Mouse (Mus musculus) thymus, postnatal 14 days (tissue): ENCODE measurements at regions not wholly inside any gene's neighbourhood (a gene's known extent, or its start where the extent isn't known, plus 50 kb on each side); places are given as distances from the start of the nearest gene placed in this dataset.
"Not testable (repeated sequence)": the region's sequence is repeated elsewhere in the genome, so short reads cannot be mapped to it uniquely, and the experiment has no call there.

ENCODE experiments used
- DNase-seq: peaks from one replicate; pipeline ENCODE4 v3.0.0; 2021

- DNase-seq = no peak
Observed at GRCm38 (mm10) chr2:100918122-100918521, 706.4 kb upstream of the Rag2 start.

GRCm38 (mm10) chr2:100919537-100920212 lies 704.8 kb upstream of the Rag2 start:
- DNase-seq = no peak

GRCm38 (mm10) chr2:100948632-100949031 lies 675.9 kb upstream of the Rag2 start:
- DNase-seq = not testable (repeated sequence)

- no peak for DNase-seq
Observed at GRCm38 (mm10) chr2:100959412-100959811, 665.1 kb upstream of the Rag2 start.

- no peak for DNase-seq
Observed at GRCm38 (mm10) chr2:100964584-100964983, 659.9 kb upstream of the Rag2 start.

- DNase-seq = no peak
Observed at GRCm38 (mm10) chr2:100977202-100977601, 647.3 kb upstream of the Rag2 start.

GRCm38 (mm10) chr2:100982362-100982761 lies 642.2 kb upstream of the Rag2 start:
- no peak for DNase-seq

- DNase-seq = no peak
Observed at GRCm38 (mm10) chr2:101015353-101015752, 609.2 kb upstream of the Rag2 start.

- DNase-seq = no peak
Observed at GRCm38 (mm10) chr2:101019384-101019783, 605.1 kb upstream of the Rag2 start.

GRCm38 (mm10) chr2:101021515-101021914 lies 603.0 kb upstream of the Rag2 start:
- no peak for DNase-seq

GRCm38 (mm10) chr2:101043050-101043449 lies 581.5 kb upstream of the Rag2 start:
- no peak for DNase-seq

- no peak for DNase-seq
Observed at GRCm38 (mm10) chr2:101062939-101063338, 561.6 kb upstream of the Rag2 start.

GRCm38 (mm10) chr2:101074990-101075389 lies 549.5 kb upstream of the Rag2 start:
- no peak for DNase-seq

GRCm38 (mm10) chr2:101080231-101080630 lies 544.3 kb upstream of the Rag2 start:
- DNase-seq = no peak

- no peak for DNase-seq
Observed at GRCm38 (mm10) chr2:101083813-101084212, 540.7 kb upstream of the Rag2 start.

- no peak for DNase-seq
Observed at GRCm38 (mm10) chr2:101084648-101085047, 539.9 kb upstream of the Rag2 start.

- DNase-seq = no peak
Observed at GRCm38 (mm10) chr2:101107183-101107872, 517.2 kb upstream of the Rag2 start.

GRCm38 (mm10) chr2:101136867-101137266 lies 487.7 kb upstream of the Rag2 start:
- DNase-seq = no peak

GRCm38 (mm10) chr2:101139931-101140330 lies 484.6 kb upstream of the Rag2 start:
- no peak for DNase-seq

GRCm38 (mm10) chr2:101156755-101157271 lies 467.7 kb upstream of the Rag2 start:
- DNase-seq = no peak

GRCm38 (mm10) chr2:101159276-101159675 lies 465.2 kb upstream of the Rag2 start:
- no peak for DNase-seq

GRCm38 (mm10) chr2:101165942-101166341 lies 458.6 kb upstream of the Rag2 start:
- DNase-seq = no peak

- no peak for DNase-seq
Observed at GRCm38 (mm10) chr2:101172806-101173205, 451.7 kb upstream of the Rag2 start.

GRCm38 (mm10) chr2:101175124-101175523 lies 449.4 kb upstream of the Rag2 start:
- no peak for DNase-seq
